Mouse (Mus musculus) E14TG2a.4 (cell line): ENCODE measurements at regions not wholly inside any gene's neighbourhood (a gene's known extent, or its start where the extent isn't known, plus 50 kb on each side); places are given as distances from the start of the nearest gene placed in this dataset.

Experiments
- H3K27me3 ChIP-seq: 2 replicates; pipeline ENCODE4 v1.6.1; 2014; ENCODE audit warnings: low read length, control low read depth; ENCODE audit not compliant: insufficient read depth
- H3K36me3 ChIP-seq: 2 replicates; pipeline ENCODE4 v1.6.1; 2014; ENCODE audit warnings: low read length, control low read depth; ENCODE audit not compliant: insufficient read depth
- H3K4me1 ChIP-seq: replicated peaks from 2 replicates; pipeline ENCODE4 v1.6.1; 2014; ENCODE audit warnings: low read depth, low read length, control low read depth
- H3K4me3 ChIP-seq: replicated peaks from 2 replicates; pipeline ENCODE4 v1.5.1; 2014; ENCODE audit warnings: mild to moderate bottlenecking, low read length
- H3K9me3 ChIP-seq: 2 replicates; pipeline ENCODE4 v1.6.1; 2014; ENCODE audit warnings: low read length, control low read depth
- CTCF ChIP-seq: conservative IDR thresholded peaks from 2 replicates; pipeline ENCODE4 v1.5.1; 2014; ENCODE audit warnings: low read length
- NANOG ChIP-seq: IDR thresholded peaks from 2 replicates; pipeline ENCODE4 v1.6.1; 2014; ENCODE audit warnings: borderline replicate concordance, low read length, mixed read lengths
- POU5F1 ChIP-seq: IDR thresholded peaks from 2 replicates; pipeline ENCODE4 v1.6.1; 2014; ENCODE audit warnings: low read length, borderline replicate concordance

DNA sequence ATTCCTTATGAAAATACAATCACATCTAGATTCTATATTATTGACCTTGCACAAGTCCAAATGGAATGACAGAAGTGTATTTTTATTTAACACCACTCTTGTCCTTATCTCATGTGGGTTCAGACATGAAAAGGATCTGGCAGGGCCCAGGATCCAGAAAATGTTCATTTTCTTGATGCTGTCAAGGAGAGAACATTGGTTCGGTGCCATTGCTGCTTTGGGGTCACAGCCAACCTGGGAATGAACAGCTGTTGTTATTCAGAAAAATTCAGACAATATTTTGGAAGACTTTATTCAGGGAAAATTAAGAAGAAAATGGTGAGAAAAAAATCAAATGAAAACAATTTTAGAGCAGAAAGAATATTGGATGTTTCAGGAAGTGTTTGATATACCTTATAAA is 590.0 kb downstream of the Iqcm start:
- TF ChIP-seq NANOG, result no peak
- TF ChIP-seq POU5F1, result no peak
- no peak for TF ChIP-seq CTCF
- peaks cover 5% of the 10 kb centered on the region for H3K27me3 ChIP-seq

GRCm38 (mm10) chr8:76052003-76052402 is 603.5 kb downstream of the Iqcm start:
- Histone ChIP-seq H3K27me3 (no peaks in the 10 kb centered on the region), H3K9me3 (no peaks in the 10 kb centered on the region), H3K4me3 (no peak overlapping the region), H3K36me3 (no peaks in the 10 kb centered on the region), H3K4me1 (no peaks in the 10 kb centered on the region)
- TF ChIP-seq NANOG (no peak), POU5F1 (no peak), CTCF (no peak)

More for the DNA sequence above, 590.0 kb downstream of the Iqcm start:
- no peaks in the 10 kb centered on the region for H3K9me3 ChIP-seq
- H3K4me3 ChIP-seq, result no peak overlapping the region
- no peaks in the 10 kb centered on the region for H3K4me1 ChIP-seq
- no peaks in the 10 kb centered on the region for H3K36me3 ChIP-seq

DNA sequence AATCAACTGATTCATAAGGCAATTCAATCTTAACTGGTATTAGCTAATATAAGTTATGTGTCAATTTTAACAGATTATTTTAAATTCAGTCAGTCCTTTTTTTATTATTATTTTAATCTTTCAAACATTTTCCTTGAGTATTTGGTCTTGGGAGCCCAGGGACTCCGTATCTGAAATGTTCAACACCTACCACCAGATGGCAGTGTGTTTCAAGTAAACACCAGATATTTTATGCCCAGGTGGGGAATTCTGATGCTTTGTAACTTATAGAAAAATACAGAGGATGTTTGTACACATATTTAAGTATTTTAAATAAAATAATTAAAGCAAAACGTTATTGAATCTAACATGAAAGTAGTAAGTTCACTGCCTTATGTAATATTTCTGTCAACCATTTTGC is 619.2 kb downstream of the Iqcm start:
- TF ChIP-seq POU5F1, result no peak
- peak; percentile 45 for TF ChIP-seq CTCF
- Histone ChIP-seq H3K4me3 (no peak overlapping the region), H3K36me3 (no peaks in the 10 kb centered on the region), H3K9me3 (no peaks in the 10 kb centered on the region), H3K27me3 (no peaks in the 10 kb centered on the region), H3K4me1 (no peaks in the 10 kb centered on the region)

DNA sequence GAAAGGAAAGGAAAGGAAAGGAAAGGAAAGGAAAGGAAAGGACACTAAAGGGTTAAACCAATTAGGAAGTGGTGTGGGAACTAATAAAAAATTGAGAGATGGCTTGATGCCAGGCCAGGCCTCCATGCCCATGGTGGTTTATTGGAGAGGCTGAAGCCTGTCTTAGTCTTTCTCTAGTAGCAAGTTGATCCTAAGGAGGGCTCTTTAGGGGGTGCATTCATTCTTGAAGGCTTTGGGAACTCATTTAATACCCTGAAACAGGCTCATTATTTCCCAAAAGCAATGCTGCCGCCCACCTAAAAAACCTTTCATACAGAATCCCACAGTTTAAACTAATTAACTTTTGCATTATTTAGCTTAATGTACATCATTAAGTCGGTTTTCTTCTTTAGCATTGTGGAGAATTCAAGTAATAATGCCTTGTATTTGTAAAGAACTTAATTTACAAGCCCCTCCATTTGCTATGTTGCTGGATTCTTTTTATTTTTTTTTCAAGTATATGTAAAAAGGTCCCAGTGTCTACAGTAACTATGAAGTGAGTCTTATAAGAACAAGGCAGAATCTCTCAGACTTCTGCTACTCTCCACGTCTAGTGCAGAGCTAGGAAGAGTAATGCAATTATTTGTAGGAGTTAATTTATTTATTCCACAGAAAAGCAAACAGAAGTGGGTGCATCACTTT is 624.3 kb downstream of the Iqcm start:
- Histone ChIP-seq H3K4me1 (no peaks in the 10 kb centered on the region), H3K4me3 (no peak overlapping the region), H3K9me3 (no peaks in the 10 kb centered on the region), H3K36me3 (no peaks in the 10 kb centered on the region), H3K27me3 (no peaks in the 10 kb centered on the region)
- TF ChIP-seq NANOG (no peak), CTCF (no peak), POU5F1 (no peak)

- no peaks in the 10 kb centered on the region for H3K27me3 ChIP-seq
- no peak for TF ChIP-seq CTCF
- TF ChIP-seq NANOG, result no peak
- no peak for TF ChIP-seq POU5F1
- H3K36me3 ChIP-seq, result no peaks in the 10 kb centered on the region
- no peaks in the 10 kb centered on the region for H3K4me1 ChIP-seq
- no peak overlapping the region for H3K4me3 ChIP-seq
- H3K9me3 ChIP-seq, result no peaks in the 10 kb centered on the region
Observed at GRCm38 (mm10) chr8:76120587-76121145, 672.2 kb downstream of the Iqcm start.

- Histone ChIP-seq H3K27me3 (no peaks in the 10 kb centered on the region), H3K4me1 (no peaks in the 10 kb centered on the region), H3K4me3 (no peak overlapping the region), H3K9me3 (no peaks in the 10 kb centered on the region), H3K36me3 (no peaks in the 10 kb centered on the region)
- TF ChIP-seq NANOG (no peak), CTCF (no peak), POU5F1 (no peak)
Observed at GRCm38 (mm10) chr8:76127486-76127885, 679.0 kb downstream of the Iqcm start.

GRCm38 (mm10) chr8:76137219-76137618 is 688.7 kb downstream of the Iqcm start:
- H3K27me3 ChIP-seq, result no peaks in the 10 kb centered on the region
- H3K9me3 ChIP-seq, result no peaks in the 10 kb centered on the region
- H3K36me3 ChIP-seq, result no peaks in the 10 kb centered on the region
- no peak overlapping the region for H3K4me3 ChIP-seq
- TF ChIP-seq POU5F1 (no peak), CTCF (no peak), NANOG (no peak)
- H3K4me1 ChIP-seq, result no peaks in the 10 kb centered on the region

DNA sequence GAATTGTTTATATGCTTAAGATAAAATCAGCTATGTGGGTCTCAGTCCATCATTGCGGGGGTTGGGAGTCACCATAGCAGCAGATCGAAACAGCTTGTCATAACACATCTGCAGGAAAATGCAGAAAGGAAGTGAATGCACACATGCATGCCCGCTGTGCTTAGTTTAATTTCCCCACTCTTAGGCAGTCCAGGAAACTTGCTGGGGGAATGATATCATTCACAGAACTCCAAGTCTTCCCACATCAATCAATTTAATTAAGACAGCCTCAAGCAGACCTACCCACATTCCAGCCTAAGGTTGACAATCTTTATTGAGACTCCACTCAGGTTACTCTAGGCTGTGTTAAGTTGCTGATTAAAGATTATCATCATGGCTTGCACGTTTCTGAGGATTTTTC is 700.2 kb downstream of the Iqcm start:
- no peak overlapping the region for H3K4me3 ChIP-seq
- no peaks in the 10 kb centered on the region for H3K4me1 ChIP-seq
- no peaks in the 10 kb centered on the region for H3K27me3 ChIP-seq
- no peaks in the 10 kb centered on the region for H3K36me3 ChIP-seq
- H3K9me3 ChIP-seq, result no peaks in the 10 kb centered on the region
- no peak for TF ChIP-seq NANOG
- TF ChIP-seq CTCF, result no peak
- TF ChIP-seq POU5F1, result no peak

DNA sequence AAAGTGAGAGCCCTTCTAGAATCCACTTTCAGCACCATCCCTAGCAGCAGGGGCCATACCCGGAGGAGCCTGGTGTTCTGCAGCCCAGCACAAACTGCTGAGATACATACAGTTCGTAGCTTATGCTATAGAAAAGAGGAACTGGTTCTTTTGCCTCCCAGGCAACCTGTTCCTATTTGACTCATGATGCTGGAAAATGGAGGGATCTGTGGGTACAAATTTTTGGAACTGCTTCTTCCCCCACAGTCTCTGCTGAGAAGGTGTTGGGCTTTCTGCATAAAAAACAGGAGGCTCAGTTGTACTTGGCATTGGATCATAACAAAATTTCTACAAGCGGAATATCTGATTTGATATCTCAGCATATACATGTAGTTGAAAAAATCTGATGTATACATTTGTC is 716.7 kb upstream of the Nr3c2 start:
- H3K27me3 ChIP-seq, result no peaks in the 10 kb centered on the region
- H3K36me3 ChIP-seq, result no peaks in the 10 kb centered on the region
- TF ChIP-seq NANOG (no peak), CTCF (no peak), POU5F1 (no peak)
- no peak overlapping the region for H3K4me3 ChIP-seq
- no peaks in the 10 kb centered on the region for H3K4me1 ChIP-seq
- no peaks in the 10 kb centered on the region for H3K9me3 ChIP-seq
